Mouse (Mus musculus) kidney, postnatal 25 days (tissue): ENCODE results near the gene Dbp.

Source experiments
- DNase-seq, 2 experiments: peaks; one replicate each; pipeline ENCODE4 v3.0.0; 2021; ENCODE audit warnings: mixed read lengths in 2 of 2

Gene Dbp

GRCm38 (mm10) chr7:45713396-45713795 lies 8.5 kb downstream of the Dbp start:
- peak; percentile 35 to 73 for DNase-seq

- no peak for DNase-seq
Observed at GRCm38 (mm10) chr7:45713881-45714520, 9.1 kb downstream of the Dbp start.

- DNase-seq = peak; percentile 69 to 86
Observed at GRCm38 (mm10) chr7:45714630-45715089, 9.8 kb downstream of the Dbp start.

- DNase-seq = peak; percentile 98 to 100
Observed at GRCm38 (mm10) chr7:45715090-45715708, 10.3 kb downstream of the Dbp start, which contains the start of gene Rpl18. TSS of gene Rpl18 (plus strand) at chr7:45715457.

GRCm38 (mm10) chr7:45715741-45716459 lies 11.0 kb downstream of the Dbp start:
- no peak for DNase-seq

- no peak for DNase-seq
Observed at GRCm38 (mm10) chr7:45716460-45716857, 11.6 kb downstream of the Dbp start.

- no peak for DNase-seq
Observed at GRCm38 (mm10) chr7:45716952-45717917, 12.3 kb downstream of the Dbp start.

GRCm38 (mm10) chr7:45717918-45718297 lies 13.0 kb downstream of the Dbp start, which contains the start of gene Sphk2:
TSS of gene Sphk2 (minus strand) at chr7:45718002.
- DNase-seq = peak; percentile 99

- DNase-seq = no peak
Observed at GRCm38 (mm10) chr7:45718331-45718730, 13.4 kb downstream of the Dbp start.

GRCm38 (mm10) chr7:45719180-45719579 lies 14.3 kb downstream of the Dbp start:
- no peak for DNase-seq

GRCm38 (mm10) chr7:45719738-45720412 lies 15.0 kb downstream of the Dbp start:
- DNase-seq = no peak

GRCm38 (mm10) chr7:45720413-45721233 lies 15.7 kb downstream of the Dbp start, which contains the start of gene Fam83e:
TSS of gene Fam83e (plus strand) at chr7:45721212.
- no peak for DNase-seq

- DNase-seq = no peak
Observed at GRCm38 (mm10) chr7:45721234-45721571, 16.3 kb downstream of the Dbp start.

GRCm38 (mm10) chr7:45721642-45722347 lies 16.9 kb downstream of the Dbp start:
- no peak for DNase-seq

GRCm38 (mm10) chr7:45722348-45722713 lies 17.4 kb downstream of the Dbp start:
- DNase-seq = peak in 1 of 2 experiments; percentile 41

GRCm38 (mm10) chr7:45723301-45723700 lies 18.4 kb downstream of the Dbp start:
- DNase-seq = no peak

- DNase-seq = no peak
Observed at GRCm38 (mm10) chr7:45723781-45724180, 18.9 kb downstream of the Dbp start.

- no peak for DNase-seq
Observed at GRCm38 (mm10) chr7:45725151-45725550, 20.3 kb downstream of the Dbp start.

GRCm38 (mm10) chr7:45725713-45726112 lies 20.8 kb downstream of the Dbp start, which contains the start of gene Spaca4:
TSS of gene Spaca4 (minus strand) at chr7:45725813.
- DNase-seq = no peak

- DNase-seq = no peak
Observed at GRCm38 (mm10) chr7:45726419-45726818, 21.5 kb downstream of the Dbp start.
